Mouse (Mus musculus) heart, embryonic 13.5 days (tissue): ENCODE results near the gene Zbtb17. TPM values are rescaled to one million over a fixed set of nuclear protein-coding genes. Genes with fewer than 3 reads are reported as not detected.

ENCODE experiments used
- ATAC-seq: fragments of 200-750 bp; cut with Nextera tagmentation; 2 replicates; pipeline ENCODE4 v1.8.0; 2017; ENCODE audit warnings: moderate TSS enrichment; ENCODE audit not compliant: insufficient number of reproducible peaks, low FRiP score, low TSS enrichment; ENCODE audit errors: extremely low read depth
- H3K27ac ChIP-seq: fragments of 300-500 bp; sonication (generic); replicated peaks from 2 replicates; pipeline ENCODE4 v1.5.1; 2015; ENCODE audit warnings: moderate library complexity, mild to moderate bottlenecking, inconsistent platforms
- H3K27me3 ChIP-seq: fragments of 300-500 bp; sonication (generic); replicated peaks from 2 replicates; pipeline ENCODE4 v1.6.1; 2015; ENCODE audit warnings: mild to moderate bottlenecking, inconsistent platforms
- H3K36me3 ChIP-seq: fragments of 300-500 bp; sonication (generic); 2 replicates; pipeline ENCODE4 v1.6.1; 2015; ENCODE audit warnings: mild to moderate bottlenecking, inconsistent platforms
- H3K4me1 ChIP-seq: fragments of 300-500 bp; sonication (generic); 2 replicates; pipeline ENCODE4 v1.6.1; 2015; ENCODE audit warnings: inconsistent platforms
- H3K4me2 ChIP-seq: fragments of 300-500 bp; sonication (generic); 2 replicates; pipeline ENCODE4 v1.6.1; 2015; ENCODE audit warnings: inconsistent platforms, mild to moderate bottlenecking, moderate library complexity
- H3K4me3 ChIP-seq: fragments of 300-500 bp; sonication (generic); 2 replicates; pipeline ENCODE4 v1.5.1; 2015; ENCODE audit warnings: moderate library complexity, mild to moderate bottlenecking, inconsistent platforms
- H3K9ac ChIP-seq: fragments of 300-500 bp; sonication (generic); 2 replicates; pipeline ENCODE4 v1.6.1; 2015; ENCODE audit warnings: inconsistent platforms, mild to moderate bottlenecking, moderate library complexity
- H3K9me3 ChIP-seq: fragments of 300-500 bp; sonication (generic); 2 replicates; pipeline ENCODE4 v1.6.1; 2016; ENCODE audit warnings: inconsistent platforms
- WGBS: fragments of 180-500 bp; shearing (Covaris S2); methylation state at CpG from one replicate; pipeline ENCODE4 v1.1.7; 2015; ENCODE audit warnings: mixed read lengths; 5-methylcytosine and 5-hydroxymethylcytosine counted together
- polyA plus RNA-seq: library from polyadenylated mRNA; unstranded; fragments of >200 nt; fragmentation: Nextera tagmentation; extraction: Ambion mirVana; gene quantifications from 2 replicates; pipeline ENCODE4 v1.2.1, GENCODE M21; 2015

The Zbtb17 gene
- polyA plus RNA-seq, 1 experiment from 2014 or later = 23.4 TPM

DNA sequence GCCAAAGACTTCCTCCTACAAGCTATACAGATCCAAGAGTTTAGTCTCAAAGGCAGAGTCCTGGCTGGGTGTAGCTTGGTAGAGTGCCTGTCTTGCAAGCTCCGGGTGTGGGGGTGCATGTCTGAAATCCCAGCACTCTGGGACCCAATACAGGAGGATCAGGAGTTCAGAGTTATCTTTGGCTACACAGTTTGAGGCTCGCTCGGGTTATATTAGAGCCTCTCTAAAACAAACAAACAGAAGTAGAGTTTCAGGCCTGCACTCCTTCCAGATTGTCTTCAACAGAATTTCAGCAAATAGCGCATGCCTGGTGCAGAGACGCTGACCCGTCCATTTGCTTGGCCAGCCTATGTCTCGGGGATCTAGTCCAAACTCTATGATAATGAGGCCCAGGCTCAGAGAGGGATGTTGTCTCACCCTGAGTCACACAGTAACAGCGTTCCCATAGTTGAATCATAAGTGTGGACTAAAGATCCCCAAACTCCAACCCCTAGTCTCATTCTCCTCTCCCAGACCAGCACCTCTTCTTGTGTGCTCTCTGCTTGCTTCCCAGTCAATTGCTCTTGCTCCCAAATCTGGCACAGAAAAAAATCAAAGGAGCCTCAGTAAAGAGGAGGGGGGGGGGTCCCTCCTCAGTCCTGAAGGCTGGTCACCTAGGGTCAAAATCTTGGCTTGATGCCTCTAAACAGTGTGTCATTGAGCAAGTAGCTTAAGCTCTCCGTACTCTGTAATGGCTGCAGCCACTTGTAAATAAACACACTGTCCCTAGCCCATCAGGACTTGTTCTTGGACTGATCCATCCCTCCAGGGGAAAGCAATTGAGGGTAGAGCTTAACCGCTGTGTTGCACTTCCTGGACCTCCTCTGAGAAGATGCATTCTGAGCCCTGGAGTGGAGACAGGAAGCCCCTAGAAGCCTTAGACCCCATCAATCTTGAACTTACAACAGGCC lies 17.4 kb upstream of the Zbtb17 start:
- ATAC-seq = no peak
- Histone ChIP-seq H3K4me2 (peak overlapping the region; percentile 90), H3K4me3 (peak overlapping the region; percentile 81; the same call in 1 of the 2 replicates)

DNA sequence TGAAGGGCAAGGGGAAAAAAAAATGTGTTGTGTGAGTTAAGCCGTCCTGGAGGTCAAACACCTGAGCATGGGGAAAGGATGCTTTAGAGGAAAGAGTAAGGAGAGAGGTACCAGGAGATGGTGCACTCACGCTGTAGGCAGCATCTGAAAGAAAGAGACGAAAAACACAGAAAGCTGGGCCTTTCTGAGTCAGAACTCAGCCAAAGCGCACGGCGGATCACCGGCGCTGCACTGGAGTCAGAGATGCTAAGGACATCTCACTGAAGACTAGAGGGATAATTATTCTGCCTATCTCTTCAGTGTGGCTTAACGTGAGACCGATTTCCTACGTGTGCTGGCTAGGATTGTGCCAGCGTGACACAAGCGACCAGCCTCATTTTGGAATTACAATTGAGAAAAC lies 16.5 kb upstream of the Zbtb17 start:
- Histone ChIP-seq H3K9ac (no peak overlapping the region), H3K27ac (peak overlapping the region; percentile 98), H3K4me2 (no peak overlapping the region), H3K27me3 (peaks cover 5% of the 10 kb centered on the region; the same call in 1 of the 2 replicates), H3K9me3 (no peaks in the 10 kb centered on the region), H3K4me3 (no peak overlapping the region), H3K4me1 (peaks cover 42% of the 10 kb centered on the region), H3K36me3 (peaks cover 19% of the 10 kb centered on the region)
- 86% methylated on average over 13 of the region's 13 CpGs for WGBS
- no peak for ATAC-seq

More for the DNA sequence above, 17.4 kb upstream of the Zbtb17 start:
- Histone ChIP-seq H3K36me3 (peaks cover 20% of the 10 kb centered on the region), H3K27me3 (peaks cover 5% of the 10 kb centered on the region; the same call in 1 of the 2 replicates), H3K27ac (peak overlapping the region; percentile 98), H3K9ac (peak overlapping the region; percentile 99), H3K4me1 (peaks cover 42% of the 10 kb centered on the region), H3K9me3 (no peaks in the 10 kb centered on the region)
- WGBS = 59% methylated on average over 10 of the region's 10 CpGs

DNA sequence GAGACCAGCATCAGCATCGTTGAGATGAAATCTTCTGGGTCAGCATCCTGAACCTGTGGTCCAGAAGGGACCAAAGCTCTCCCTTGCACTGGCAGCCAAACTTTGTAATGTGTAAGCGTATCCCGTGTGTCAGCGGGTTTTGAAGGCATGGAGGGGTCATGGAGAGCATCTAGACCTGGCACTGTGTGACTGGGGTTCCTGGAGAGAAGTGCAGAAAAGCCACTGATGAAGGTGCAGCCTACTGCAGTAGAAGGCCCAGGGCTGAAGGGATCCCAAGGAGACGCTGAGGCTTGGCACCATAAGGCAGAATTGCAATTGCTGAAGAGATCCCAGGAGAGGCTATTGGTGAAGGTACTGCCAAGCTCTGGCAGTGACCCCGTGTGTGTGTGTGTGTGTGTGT lies 15.1 kb upstream of the Zbtb17 start:
- Histone ChIP-seq H3K9ac (no peak overlapping the region), H3K4me2 (no peak overlapping the region), H3K9me3 (no peaks in the 10 kb centered on the region), H3K27me3 (peaks cover 5% of the 10 kb centered on the region; the same call in 1 of the 2 replicates), H3K36me3 (peaks cover 4% of the 10 kb centered on the region), H3K4me3 (no peak overlapping the region), H3K4me1 (peaks cover 31% of the 10 kb centered on the region), H3K27ac (peak overlapping the region; percentile 45; the same call in 1 of the 2 replicates)
- 70% methylated on average over 6 of the region's 6 CpGs for WGBS
- no peak for ATAC-seq

DNA sequence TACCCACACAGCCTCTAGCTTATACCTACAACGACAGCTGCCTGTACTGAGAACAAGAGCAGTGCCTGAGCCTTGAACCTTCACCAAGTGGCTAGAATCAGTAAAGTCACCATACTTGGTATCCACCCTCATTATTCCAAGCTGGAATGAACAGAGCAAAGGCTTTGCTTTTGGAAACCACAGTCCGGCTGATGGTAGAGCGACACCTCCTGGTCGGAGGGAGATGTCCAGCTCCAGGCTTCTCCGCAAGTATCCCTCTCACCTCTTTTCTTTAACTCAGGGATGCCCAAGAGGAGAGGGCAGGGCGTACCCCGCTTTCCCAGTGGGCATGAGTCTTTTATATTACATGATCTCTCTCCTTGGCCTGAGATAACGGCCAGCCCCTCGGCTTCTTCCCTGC lies 14.6 kb upstream of the Zbtb17 start:
- Histone ChIP-seq H3K36me3 (peaks cover 1% of the 10 kb centered on the region; the same call in 1 of the 2 replicates), H3K9me3 (no peaks in the 10 kb centered on the region), H3K4me1 (peaks cover 28% of the 10 kb centered on the region), H3K4me2 (no peak overlapping the region), H3K27ac (no peak overlapping the region), H3K9ac (no peak overlapping the region), H3K4me3 (no peak overlapping the region), H3K27me3 (peaks cover 2% of the 10 kb centered on the region; the same call in 1 of the 2 replicates)
- no peak for ATAC-seq
- 43% methylated on average over 9 of the region's 9 CpGs for WGBS

DNA sequence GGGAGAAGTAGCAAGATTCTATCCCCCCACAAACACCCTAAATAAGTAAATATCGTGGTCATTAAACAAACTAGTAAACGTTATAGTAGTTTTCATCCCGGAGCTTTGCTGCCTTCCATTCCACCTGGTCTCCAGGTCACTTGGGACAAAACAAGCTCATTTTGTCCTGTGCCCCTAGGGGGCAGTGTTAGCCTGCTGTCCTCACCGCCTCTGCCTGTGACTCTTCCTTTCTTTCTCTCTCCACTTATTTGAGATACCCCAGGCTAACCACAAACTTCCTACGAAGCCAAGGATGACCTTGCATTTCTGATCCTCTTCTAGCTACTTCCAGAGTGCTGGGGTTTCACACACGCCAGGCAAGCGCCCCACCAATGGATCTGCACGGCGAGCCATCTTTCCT lies 13.5 kb upstream of the Zbtb17 start:
- Histone ChIP-seq H3K9ac (no peak overlapping the region), H3K36me3 (no peaks in the 10 kb centered on the region), H3K4me1 (peaks cover 16% of the 10 kb centered on the region), H3K27ac (no peak overlapping the region), H3K4me3 (no peak overlapping the region), H3K4me2 (no peak overlapping the region), H3K27me3 (no peaks in the 10 kb centered on the region), H3K9me3 (no peaks in the 10 kb centered on the region)
- no peak for ATAC-seq
- WGBS = 41% methylated on average over 9 of the region's 9 CpGs

DNA sequence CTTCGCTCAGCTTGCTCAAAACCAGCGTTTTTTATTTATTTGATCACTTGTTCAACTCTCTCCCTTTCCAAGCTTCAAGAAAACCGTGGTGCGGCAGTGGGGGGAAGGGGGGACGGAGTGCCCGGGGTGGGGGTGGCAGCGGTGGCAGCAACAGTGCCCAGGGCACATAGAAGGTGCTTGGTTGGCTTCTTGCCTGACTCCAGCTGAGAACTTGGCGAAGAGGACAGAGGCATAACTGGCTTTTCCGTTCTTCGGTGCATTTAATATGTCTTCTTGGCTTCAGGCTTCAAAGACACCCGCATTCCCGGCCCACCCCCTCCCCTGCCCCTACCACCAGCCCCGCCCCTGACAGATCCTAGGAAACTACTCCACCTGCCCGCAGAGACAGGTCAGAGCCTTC lies 11.8 kb upstream of the Zbtb17 start:
- WGBS = 52% methylated on average over 14 of the region's 14 CpGs
- no peak overlapping the region for H3K4me3 ChIP-seq
- H3K4me2 ChIP-seq = no peak overlapping the region
- no peaks in the 10 kb centered on the region for H3K9me3 ChIP-seq
- H3K9ac ChIP-seq = no peak overlapping the region
- H3K27ac ChIP-seq = no peak overlapping the region
- H3K36me3 ChIP-seq = no peaks in the 10 kb centered on the region
- H3K4me1 ChIP-seq = no peaks in the 10 kb centered on the region; the same call in 1 of the 2 replicates
- no peaks in the 10 kb centered on the region for H3K27me3 ChIP-seq
- ATAC-seq = no peak

DNA sequence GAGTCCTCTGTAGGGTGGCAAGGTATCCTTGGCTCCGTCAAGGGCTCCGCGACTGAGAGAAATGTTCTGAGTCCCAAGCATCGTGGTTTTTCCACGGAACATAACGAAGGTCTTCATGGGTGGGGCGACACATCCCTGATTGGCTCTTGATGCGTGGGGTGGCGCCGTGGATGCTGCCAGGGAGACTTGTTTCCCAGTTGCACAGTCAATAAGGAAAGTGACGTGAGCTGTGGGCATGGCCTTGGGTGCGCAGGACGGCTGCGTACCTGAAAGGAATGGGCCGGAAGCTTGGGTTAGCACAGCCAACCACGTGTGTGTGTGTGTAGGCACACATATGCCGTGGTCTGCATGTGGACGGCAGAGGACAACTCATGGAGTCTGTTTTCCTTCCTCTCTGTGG lies 11.3 kb upstream of the Zbtb17 start:
- no peak; the same call in 1 of the 2 replicates for ATAC-seq
- Histone ChIP-seq H3K27me3 (no peaks in the 10 kb centered on the region), H3K36me3 (no peaks in the 10 kb centered on the region), H3K27ac (no peak overlapping the region), H3K4me1 (no peaks in the 10 kb centered on the region), H3K9me3 (no peaks in the 10 kb centered on the region), H3K9ac (no peak overlapping the region), H3K4me2 (no peak overlapping the region), H3K4me3 (no peak overlapping the region)
- WGBS = 72% methylated on average over 18 of the region's 18 CpGs

DNA sequence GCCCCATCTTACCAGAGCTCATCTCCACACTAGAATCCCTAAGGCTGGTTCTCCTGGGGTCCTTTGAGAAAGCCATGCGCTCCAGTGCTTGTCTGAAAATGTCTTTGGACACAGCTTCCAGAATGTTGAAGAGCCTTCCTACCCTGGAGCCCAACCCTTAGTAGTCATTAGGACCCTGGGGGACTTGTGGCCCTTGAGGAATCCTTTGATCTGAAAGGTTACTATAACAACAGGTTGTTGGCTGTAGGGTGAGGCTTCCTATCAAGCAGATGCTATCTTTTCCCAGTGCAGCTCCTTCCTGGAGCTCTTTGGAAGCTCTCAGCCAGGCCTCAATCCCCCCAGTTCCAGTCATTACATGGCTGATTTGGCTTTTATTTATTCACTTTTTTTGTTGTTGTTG lies 8.5 kb upstream of the Zbtb17 start, which contains the start of gene Srarp:
Gene Srarp (minus strand): TSS at position 132 of the 400 bp plus-strand sequence.
- no peak within 1 kb of the TSS for H3K4me3 ChIP-seq
- H3K27me3 ChIP-seq = no peaks in the 10 kb centered on the region
- H3K9me3 ChIP-seq = no peaks in the 10 kb centered on the region
- no peaks in the 10 kb centered on the region for H3K4me1 ChIP-seq
- no peak within 1 kb of the TSS for H3K9ac ChIP-seq
- WGBS = 72% methylated on average over 1 of the region's 1 CpGs
- H3K4me2 ChIP-seq = no peak within 1 kb of the TSS
- H3K27ac ChIP-seq = no peak within 1 kb of the TSS
- no peaks in the 10 kb centered on the region for H3K36me3 ChIP-seq
- no peak for ATAC-seq

DNA sequence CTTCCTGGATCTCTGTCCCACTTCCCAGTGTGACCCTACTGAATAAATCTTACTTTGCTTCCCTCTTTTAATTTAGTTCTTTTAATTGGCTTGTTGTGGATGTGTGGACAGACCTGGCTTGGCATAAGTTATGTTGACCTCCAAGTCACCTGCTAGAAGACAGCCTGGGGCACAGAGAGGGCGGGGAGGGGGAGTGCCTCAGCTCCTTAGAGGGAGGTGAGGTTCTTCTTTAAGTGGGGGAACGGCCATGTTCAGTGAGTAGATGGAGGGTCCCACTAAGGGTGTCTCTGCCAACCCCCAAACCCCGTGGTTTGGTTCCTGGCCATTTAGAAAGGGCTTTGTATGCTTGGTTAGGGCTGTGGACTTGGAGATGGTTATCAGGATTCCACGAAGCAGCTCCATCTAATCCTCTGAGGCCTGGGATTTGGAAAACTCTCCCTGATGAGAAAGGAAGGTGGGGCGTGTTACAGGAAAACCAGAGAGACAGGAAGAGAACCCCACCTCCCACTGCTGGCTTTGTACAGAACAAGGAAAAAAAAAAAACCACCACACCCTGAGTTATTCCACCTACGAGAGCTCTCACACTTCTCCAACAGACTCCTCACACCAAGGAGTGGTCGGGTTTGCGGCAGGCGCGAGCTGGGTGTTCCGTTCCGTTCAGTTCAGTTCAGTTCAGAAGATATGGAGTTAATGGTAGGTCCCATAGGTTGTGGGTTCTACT lies 5.2 kb upstream of the Zbtb17 start:
- Histone ChIP-seq H3K9me3 (no peaks in the 10 kb centered on the region), H3K9ac (no peak overlapping the region), H3K27ac (no peak overlapping the region), H3K4me1 (peaks cover 11% of the 10 kb centered on the region), H3K4me2 (no peak overlapping the region), H3K27me3 (no peaks in the 10 kb centered on the region), H3K4me3 (no peak overlapping the region), H3K36me3 (no peaks in the 10 kb centered on the region)
- ATAC-seq = no peak
- 74% methylated on average over 12 of the region's 12 CpGs for WGBS

DNA sequence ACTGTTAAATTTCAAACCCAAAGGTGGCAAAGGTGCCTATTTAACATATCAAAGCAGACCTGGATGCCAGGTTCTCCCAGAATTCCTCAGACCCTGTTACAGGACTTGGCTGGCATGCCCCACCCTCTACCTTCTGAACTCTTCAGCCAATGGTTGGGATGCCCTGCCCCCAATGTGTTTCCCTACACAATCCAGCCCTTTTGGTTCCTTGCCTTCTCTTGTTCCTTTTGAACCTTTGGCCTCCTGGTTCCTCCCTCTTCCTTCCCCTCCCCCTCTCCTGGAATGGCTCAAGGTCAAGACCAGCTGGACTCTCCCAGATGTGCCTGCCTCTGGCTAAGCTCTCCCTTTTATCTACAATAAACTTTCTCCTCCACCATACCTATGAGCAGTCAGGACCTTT lies 3.6 kb upstream of the Zbtb17 start:
- no peaks in the 10 kb centered on the region for H3K36me3 ChIP-seq
- peaks cover 19% of the 10 kb centered on the region for H3K4me1 ChIP-seq
- no peak overlapping the region for H3K27ac ChIP-seq
- H3K9ac ChIP-seq = no peak overlapping the region
- no peak overlapping the region for H3K4me3 ChIP-seq
- H3K4me2 ChIP-seq = no peak overlapping the region
- no peaks in the 10 kb centered on the region for H3K9me3 ChIP-seq
- no peaks in the 10 kb centered on the region for H3K27me3 ChIP-seq
- no peak for ATAC-seq

DNA sequence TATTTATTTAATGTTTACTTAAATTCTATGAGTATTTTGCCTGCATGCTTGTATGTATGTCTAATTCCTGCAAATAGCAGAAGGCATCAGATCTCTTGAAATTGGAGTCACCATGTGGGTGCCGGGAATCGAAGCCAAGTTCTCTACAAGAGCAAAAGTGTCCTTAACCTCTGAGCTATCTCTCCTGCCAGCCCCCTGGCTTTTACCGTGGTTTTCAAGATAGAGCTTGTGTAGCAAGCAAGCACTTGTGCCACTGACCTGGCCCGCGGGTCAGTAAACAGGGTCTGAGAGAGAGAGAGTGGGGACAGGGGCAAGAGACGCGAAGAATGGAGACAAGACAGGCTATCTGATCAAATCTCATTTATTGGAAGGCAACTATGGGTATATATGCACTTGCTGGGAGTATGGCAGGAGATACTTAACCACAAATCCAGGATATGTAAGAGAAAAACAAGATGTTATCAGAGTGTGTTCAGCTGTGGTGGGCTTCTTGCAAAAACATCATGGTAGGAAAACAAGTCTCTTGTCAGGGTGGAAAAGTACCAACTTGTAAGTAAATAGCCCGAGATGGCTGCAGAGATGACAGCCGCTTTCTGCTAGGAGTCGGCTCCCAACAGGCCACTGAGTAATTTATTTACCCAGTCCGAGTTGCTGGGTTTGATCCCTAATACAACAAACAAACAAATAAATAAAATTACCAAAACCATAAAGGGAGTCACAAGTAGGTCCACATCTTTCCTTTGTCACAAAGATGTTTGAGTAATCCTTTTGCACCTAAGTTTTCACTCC lies 619 bp upstream of the Zbtb17 start:
- H3K9me3 ChIP-seq = no peaks in the 10 kb centered on the region
- peak overlapping the region; percentile 37; the same call in 1 of the 2 replicates for H3K27ac ChIP-seq

More for the DNA sequence above, 619 bp upstream of the Zbtb17 start:
- WGBS = 41% methylated on average over 11 of the region's 11 CpGs
- ATAC-seq = no peak
- H3K36me3 ChIP-seq = peaks cover 26% of the 10 kb centered on the region
- H3K9ac ChIP-seq = peak overlapping the region; percentile 97
- peaks cover 26% of the 10 kb centered on the region for H3K4me1 ChIP-seq
- H3K4me2 ChIP-seq = peak overlapping the region; percentile 89
- no peaks in the 10 kb centered on the region for H3K27me3 ChIP-seq
- peak overlapping the region; percentile 99 for H3K4me3 ChIP-seq
